Mouse (Mus musculus) right cerebral cortex, postnatal 14 days (tissue): ENCODE data around the gene Ccdc148.
A peak's percentile ranks its signal among the peaks of the same experiment; 100 is the strongest.

Experiments used
- DNase-seq: peaks from one replicate; pipeline ENCODE4 v3.0.0; 2022

Ccdc148 gene

GRCm38 (mm10) chr2:59160605-59160963, at the start of gene Ccdc148, which contains the start of gene Pkp4:
Ccdc148 (minus strand) TSS chr2:59160683.
Pkp4 (plus strand) TSS chr2:59160850.
- DNase-seq, result peak; percentile 90

- DNase-seq, result no peak
Measured at GRCm38 (mm10) chr2:59208276-59208675, 47.8 kb upstream of the Ccdc148 start.

GRCm38 (mm10) chr2:59207725-59208124, 47.2 kb upstream of the Ccdc148 start:
- no peak for DNase-seq

- no peak for DNase-seq
Measured at GRCm38 (mm10) chr2:59207240-59207639, 46.8 kb upstream of the Ccdc148 start.

GRCm38 (mm10) chr2:59206190-59206589, 45.7 kb upstream of the Ccdc148 start:
- no peak for DNase-seq

- no peak for DNase-seq
Measured at GRCm38 (mm10) chr2:59205092-59205491, 44.6 kb upstream of the Ccdc148 start.

GRCm38 (mm10) chr2:59203627-59204425, 43.3 kb upstream of the Ccdc148 start:
- no peak for DNase-seq

DNA sequence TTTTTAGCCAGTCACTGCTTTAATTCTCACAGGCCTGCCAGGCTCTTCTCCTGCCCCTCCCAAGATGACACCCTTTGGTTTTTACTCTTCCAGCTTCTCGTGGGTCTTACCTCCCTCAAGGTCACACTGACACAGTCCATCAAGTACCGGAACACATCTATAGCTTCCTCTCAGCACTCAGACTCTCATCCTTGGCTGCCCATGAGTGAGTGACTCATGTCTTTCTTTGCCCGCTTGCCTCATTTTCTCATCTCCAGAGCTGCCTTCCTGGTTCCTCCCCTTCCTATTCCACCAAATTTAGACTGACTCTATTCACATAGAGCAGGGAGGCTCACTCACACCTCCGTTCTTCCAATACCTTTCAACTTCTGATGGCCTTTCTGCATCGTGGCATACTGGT, 42.4 kb upstream of the Ccdc148 start:
- no peak for DNase-seq

DNA sequence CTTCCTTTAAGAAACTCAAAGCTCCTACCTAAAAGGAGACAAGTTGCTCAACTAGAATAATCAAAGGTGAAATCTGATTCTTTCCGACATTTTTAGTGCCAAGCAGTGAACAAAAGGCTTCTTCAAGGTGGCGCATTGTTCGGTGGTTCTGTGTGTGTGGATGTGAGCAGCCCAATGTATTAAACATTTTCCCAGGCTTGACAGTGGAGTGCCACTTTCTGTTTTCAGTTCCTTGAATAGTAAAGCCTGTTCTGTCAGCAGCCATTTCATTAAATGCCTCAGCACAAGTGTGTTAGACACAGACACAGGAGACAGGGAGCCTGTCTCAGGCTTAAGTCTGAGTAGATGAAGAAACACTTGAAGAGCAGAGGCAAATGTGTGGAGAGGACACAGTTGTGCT, 40.0 kb upstream of the Ccdc148 start:
- DNase-seq, result no peak

GRCm38 (mm10) chr2:59199476-59199976, 39.0 kb upstream of the Ccdc148 start:
- no peak for DNase-seq

DNA sequence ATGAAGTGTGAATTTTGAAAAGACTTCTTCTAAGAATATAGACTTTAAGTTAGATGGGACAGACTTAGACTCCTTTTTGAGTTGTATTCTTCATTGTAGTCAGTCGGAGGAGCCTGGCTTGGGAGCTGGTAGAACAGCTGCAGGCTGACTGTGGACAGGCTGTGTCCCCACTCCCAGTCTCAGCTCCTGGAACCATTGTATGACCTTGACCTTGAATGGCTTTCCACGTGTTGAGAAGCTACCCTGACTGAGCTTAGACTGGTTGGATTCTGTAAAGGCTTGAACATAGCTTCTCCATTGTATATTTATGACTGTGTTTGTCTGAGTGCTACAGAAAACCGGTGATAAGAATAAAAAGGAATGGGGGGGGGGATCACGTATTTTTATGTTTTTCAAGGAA, 36.7 kb upstream of the Ccdc148 start:
- no peak for DNase-seq

DNA sequence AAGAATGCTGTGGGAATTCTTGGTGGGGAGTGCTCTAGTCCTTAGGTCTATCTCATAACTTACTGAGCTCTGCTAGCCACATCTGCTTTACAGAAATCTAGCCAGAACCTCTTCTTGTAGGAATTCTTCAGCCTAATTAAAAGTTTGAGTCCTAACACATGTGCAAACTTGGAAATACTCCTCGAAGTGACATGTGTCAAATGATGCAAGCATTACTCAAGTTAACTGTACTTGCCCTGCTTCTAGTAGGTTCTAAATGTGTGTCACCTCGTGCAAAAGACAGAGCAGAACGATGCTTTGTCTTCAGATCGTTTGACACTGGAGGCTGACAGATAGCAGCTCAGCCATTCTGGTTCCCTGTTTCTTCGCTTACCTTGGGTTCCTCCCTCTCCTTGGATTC, 32.6 kb upstream of the Ccdc148 start:
- no peak for DNase-seq

- peak; percentile 22 for DNase-seq
Measured at GRCm38 (mm10) chr2:59191466-59191865, 31.0 kb upstream of the Ccdc148 start.

DNA sequence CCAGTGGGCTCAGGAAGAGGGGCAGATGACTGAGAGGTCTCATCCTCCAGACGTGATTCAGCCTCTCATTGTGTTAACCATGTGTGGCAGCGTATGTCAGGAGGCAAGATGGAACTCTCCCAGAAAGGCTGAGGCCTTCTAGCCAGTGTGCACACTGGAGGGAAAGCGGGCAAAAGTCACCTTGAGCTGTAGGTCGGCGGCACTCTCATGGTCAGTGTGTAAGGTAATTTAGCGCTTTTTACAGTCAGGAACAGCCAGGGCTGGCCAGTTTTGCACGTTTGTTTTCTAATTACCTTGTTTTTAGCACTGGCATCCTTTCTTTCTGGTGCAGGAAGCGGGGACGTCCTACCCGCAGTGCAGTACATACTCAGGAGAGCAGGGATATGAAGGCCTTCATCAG, 29.7 kb upstream of the Ccdc148 start:
- DNase-seq, result no peak

DNA sequence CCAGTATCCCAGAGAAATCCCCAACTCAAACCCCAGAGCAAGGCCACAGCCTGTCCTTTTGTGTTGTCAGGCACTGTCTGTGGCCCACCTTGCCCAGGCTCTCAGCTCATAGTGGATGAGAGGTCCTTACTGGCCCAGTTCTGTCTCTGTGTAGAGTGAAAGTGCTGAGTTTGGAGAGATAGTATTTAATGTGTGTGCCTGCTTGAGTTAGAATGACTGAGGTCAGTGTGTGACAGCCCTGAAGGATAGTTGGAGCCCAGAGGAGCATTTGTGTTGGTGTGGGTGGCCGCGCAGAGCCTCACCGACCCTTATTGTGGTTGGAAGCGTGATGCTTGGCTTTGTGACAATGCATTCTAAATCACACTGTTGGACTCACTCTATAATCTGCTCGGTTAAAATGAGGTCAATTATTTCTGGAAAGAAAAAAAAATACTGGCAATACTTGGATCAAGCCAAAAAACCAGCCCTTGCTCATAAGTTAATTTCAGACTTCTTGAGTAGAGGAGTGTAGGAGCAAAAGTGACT, 29.2 kb upstream of the Ccdc148 start:
- no peak for DNase-seq

GRCm38 (mm10) chr2:59188306-59188705, 27.8 kb upstream of the Ccdc148 start:
- DNase-seq, result no peak

DNA sequence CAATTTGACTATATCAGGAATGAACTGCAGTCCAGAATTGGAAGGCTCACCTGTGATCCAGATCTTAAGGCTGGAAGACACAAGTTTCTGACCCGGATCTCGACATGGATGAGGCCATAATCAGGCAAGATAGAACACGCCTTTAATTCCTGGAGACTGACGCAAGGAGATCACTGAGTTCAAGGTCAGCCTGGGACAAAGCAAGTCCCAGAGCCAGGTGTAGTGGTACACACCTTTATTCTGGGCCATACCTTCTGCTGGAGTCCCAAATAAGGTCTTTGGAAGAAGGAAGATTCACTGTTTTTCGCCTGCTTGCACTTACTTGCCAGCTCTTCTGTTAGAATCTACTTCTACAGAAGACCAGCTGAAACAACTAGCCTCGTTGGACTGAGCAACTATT, 26.5 kb upstream of the Ccdc148 start:
- no peak for DNase-seq

- no peak for DNase-seq
Measured at GRCm38 (mm10) chr2:59186122-59186521, 25.6 kb upstream of the Ccdc148 start.

DNA sequence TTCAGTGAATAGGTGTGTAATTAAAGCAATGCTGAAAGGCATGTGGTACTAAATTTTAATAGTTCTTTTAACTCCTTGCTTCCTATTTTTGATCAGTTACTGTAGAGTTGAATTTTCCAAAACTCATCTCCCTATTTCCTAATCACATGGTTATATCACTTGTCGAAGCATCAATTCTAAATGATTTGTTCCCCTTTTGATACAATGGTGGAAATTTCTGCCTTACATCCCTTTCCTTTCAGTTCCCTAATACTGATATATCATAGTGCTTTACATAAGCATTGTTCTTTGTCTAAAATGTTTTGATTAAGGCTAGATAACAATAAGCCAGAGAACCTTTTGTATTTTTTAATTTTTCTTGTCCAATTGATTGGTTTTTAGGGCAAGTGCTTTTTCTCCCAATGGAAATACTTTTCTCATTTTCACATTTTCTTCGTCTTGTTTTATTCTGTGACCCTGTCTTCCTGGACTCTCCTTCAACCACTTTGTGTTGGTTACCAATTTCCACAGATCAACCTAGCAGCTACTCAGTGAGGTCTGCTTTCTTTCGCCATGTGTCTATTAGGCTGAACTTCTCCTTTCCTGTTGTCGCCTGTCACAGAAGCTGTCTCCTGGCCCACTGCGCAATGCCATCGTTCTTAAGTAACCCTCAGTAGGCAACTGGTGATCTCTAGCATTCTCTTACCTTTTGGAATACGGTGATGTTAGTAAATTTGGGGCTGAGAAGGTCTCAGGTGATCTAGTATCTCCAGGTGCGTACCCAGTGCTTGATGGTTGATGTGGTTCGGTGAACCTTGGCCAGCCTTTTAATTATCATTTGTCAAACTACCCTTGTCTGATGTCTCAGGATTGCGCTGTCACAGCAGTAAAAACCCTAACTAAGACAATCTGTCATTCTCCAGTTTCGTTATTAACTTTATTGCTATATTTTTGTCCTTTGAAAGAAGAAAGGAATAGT, 23.9 kb upstream of the Ccdc148 start:
- no peak for DNase-seq

- no peak for DNase-seq
Measured at GRCm38 (mm10) chr2:59183541-59183940, 23.1 kb upstream of the Ccdc148 start.

DNA sequence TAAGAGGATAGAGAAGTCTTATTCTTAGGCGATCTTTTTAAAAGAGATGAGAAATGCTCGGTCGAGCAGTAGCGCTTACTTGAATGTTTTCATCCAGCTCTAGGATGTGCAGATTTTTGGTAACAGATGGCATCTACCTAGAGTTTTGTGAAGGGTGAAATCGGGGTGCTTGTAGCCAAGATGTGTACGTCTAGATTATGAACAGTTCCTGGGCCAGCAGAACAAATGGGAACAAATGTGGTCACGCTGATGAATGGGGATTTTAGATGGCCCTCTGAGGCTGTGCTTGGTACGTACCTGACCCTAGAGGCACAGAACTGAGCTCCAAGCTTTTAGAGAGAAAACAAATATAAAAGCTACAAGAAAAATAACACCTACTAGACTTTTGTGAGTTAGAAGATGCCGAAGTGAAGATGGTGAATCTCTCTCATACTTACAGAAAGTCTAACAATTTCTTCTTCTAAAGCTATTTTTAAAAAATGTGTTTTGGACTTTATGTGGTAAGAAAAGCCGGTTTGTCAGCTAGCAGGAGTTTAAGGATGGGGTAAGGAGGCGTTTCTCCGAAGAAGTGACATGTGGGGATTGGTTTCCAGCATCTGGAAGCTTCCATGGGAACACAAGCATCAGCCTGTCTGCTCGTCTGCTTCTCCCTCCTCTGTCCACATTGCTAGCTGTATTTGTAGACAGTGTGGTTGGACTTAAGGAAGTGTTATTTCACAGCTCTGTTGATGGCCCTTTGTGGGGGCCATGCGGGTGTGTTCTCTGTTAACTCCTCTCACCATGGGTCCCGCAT, 21.0 kb upstream of the Ccdc148 start:
- DNase-seq, result no peak

DNA sequence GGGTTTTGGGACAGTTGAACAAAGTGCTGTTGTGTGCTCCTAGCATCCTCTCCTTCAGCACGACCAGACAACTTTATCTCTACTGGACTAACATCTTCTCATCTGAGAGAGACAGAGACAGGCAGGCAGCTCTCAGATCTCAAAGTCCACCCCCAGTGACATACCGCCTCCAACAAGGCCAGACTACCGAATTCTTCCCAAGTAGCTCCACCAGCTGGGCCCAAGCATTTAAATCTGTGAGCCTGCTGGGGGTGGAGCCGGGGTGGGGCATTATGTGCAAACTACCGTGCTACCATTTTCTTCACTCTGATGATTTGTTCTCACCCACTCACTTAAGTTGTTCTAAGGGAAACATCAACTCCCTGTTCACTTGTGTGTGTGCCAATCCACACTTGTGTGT, 19.0 kb upstream of the Ccdc148 start:
- DNase-seq, result no peak

- no peak for DNase-seq
Measured at GRCm38 (mm10) chr2:59178960-59179359, 18.5 kb upstream of the Ccdc148 start.
